Mouse (Mus musculus): Measurements from ENCODE around the gene Dhdds.

- TF ChIP-seq ETS1 (IDR thresholded peaks at IDR 0.05; ENCODE audit: low read depth, low read length) (no peak), POLR2A (IDR thresholded peaks at IDR 0.05; ENCODE audit: control insufficient read depth in 1 of 2, insufficient read depth in 1 of 2, low read depth in 1 of 2, low read length in 2 of 2, poor library complexity in 1 of 2) (no peak), MAX (IDR thresholded peaks at IDR 0.05; ENCODE audit: low read length) (no peak), ELF1 (IDR thresholded peaks at IDR 0.05; ENCODE audit: low read depth, low read length) (no peak), MXI1 (IDR thresholded peaks at IDR 0.05; ENCODE audit: low read depth, low read length) (no peak), TCF12 (IDR thresholded peaks at IDR 0.05; ENCODE audit: low read depth, low read length) (no peak), TBP (IDR thresholded peaks at IDR 0.05; ENCODE audit: low read depth, low read length) (no peak), HCFC1 (IDR thresholded peaks at IDR 0.05; ENCODE audit: low read depth, low read length) (no peak), MAZ (IDR thresholded peaks at IDR 0.05; ENCODE audit: low read depth, low read length) (no peak), EP300 (IDR thresholded peaks at IDR 0.05; ENCODE audit: low read depth in 1 of 2, low read length in 2 of 2) (no peak), NRF1 (IDR thresholded peaks at IDR 0.05; ENCODE audit: insufficient read depth, low read depth, low read length, poor library complexity, severe bottlenecking) (no peak)
Measured at GRCm38 (mm10) chr4:133942679-133943078, 58.0 kb downstream of the Dhdds start.
